Mouse (Mus musculus) heart, adult 2 months (tissue): ENCODE data around the gene Spint3. TPM values are rescaled to one million over a fixed set of nuclear protein-coding genes. Genes with fewer than 3 reads are reported as not detected.
A peak's percentile ranks its signal among the peaks of the same experiment; 100 is the strongest.
"Not testable (repeated sequence)": the region's sequence is repeated elsewhere in the genome, so short reads cannot be mapped to it uniquely, and the experiment has no call there.

ENCODE experiments used
- DNase-seq, 2 experiments: peaks; one replicate each; pipeline ENCODE4 v3.0.0; 2021
- H3K27ac ChIP-seq: fragments of 200-600 bp; 2 replicates; pipeline ENCODE4 v1.8.1; 2022
- H3K27me3 ChIP-seq: fragments of 200-500 bp; 2 replicates; pipeline ENCODE4 v1.6.1; 2012; ENCODE audit warnings: mild to moderate bottlenecking, low read length, inconsistent platforms, mixed read lengths; ENCODE audit not compliant: control insufficient read depth, insufficient read depth
- H3K36me3 ChIP-seq: fragments of 200-500 bp; 2 replicates; pipeline ENCODE4 v1.6.1; 2012; ENCODE audit warnings: low read length, inconsistent platforms; ENCODE audit not compliant: control insufficient read depth, insufficient read depth
- H3K4me1 ChIP-seq: fragments of 200-500 bp; 2 replicates; pipeline ENCODE4 v1.6.1; 2011; ENCODE audit warnings: low read length; ENCODE audit not compliant: control insufficient read depth, insufficient read depth
- H3K4me3 ChIP-seq: fragments of 200-600 bp; 2 replicates; pipeline ENCODE4 v1.8.1; 2022
- H3K79me2 ChIP-seq: fragments of 200-500 bp; replicated peaks from 2 replicates; pipeline ENCODE4 v1.6.1; 2012; ENCODE audit warnings: mild to moderate bottlenecking, inconsistent platforms, low read length, moderate library complexity, mixed read lengths; ENCODE audit not compliant: control insufficient read depth, insufficient read depth
- H3K9ac ChIP-seq: fragments of 200-500 bp; 2 replicates; pipeline ENCODE4 v1.6.1; 2012; ENCODE audit warnings: low read depth, mild to moderate bottlenecking, control low read depth, inconsistent platforms, low read length, mixed read lengths
- CTCF ChIP-seq: fragments of 200-600 bp; IDR thresholded peaks from 2 replicates; pipeline ENCODE4 v1.8.1; 2022; ENCODE audit warnings: antibody characterized with exemption, mild to moderate bottlenecking, moderate library complexity
- EP300 ChIP-seq: fragments of 200-500 bp; IDR thresholded peaks from 2 replicates; pipeline ENCODE4 v1.6.1; 2011; ENCODE audit warnings: low read depth, low read length, control low read depth; ENCODE audit not compliant: insufficient read depth
- POLR2A ChIP-seq: fragments of 200-500 bp; IDR thresholded peaks from 2 replicates; pipeline ENCODE4 v1.6.1; 2011; ENCODE audit warnings: mild to moderate bottlenecking, low read depth, low read length, control low read depth; ENCODE audit not compliant: insufficient read depth
- WGBS: fragments of 180-500 bp; shearing (Covaris S2); methylation state at CpG from one replicate; pipeline ENCODE4 v1.1.7; 2018; 5-methylcytosine and 5-hydroxymethylcytosine counted together
- intact Hi-C: fragments of 180-260 bp; cut with DNase I; formaldehyde crosslinking; loops from one replicate; pipeline ENCODE4 v1.15.1; 2025
- polyA plus RNA-seq: library from polyadenylated mRNA; depleted of rRNA; stranded (reverse); fragments of >200 nt; gene quantifications from 2 replicates; pipeline ENCODE4 v1.2.3, GENCODE M21; 2012
- total RNA-seq, 2 experiments: library from RNA; stranded (reverse); gene quantifications; 2 replicates each; pipeline ENCODE4 v1.2.3; 2021

The Spint3 gene
- total and polyA plus RNA-seq, 3 experiments: not detected

DNA sequence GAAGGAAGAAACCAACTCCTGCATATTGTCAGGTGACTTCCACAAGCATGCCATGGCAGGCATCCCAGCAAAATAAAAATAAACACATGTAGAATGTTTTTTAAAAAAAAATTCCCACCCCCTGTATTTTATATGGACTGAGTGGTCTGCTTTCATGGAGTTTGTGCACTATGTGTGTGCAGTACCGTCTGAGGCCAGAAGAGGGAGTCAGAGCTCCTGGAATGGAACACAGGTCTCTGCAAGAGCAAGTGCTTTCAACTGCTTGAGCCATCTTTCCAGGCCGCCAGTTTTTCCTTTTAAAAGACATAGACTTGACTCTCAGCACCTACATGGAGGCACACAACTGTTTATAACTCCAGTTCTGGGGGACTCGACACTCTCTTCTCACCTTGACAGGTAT is 30.2 kb upstream of the Spint3 start:
- 90% methylated on average over 3 of the region's 3 CpGs for WGBS
- no peak overlapping the region for H3K27ac ChIP-seq
- no peak overlapping the region for H3K4me3 ChIP-seq
- H3K27me3 ChIP-seq: no peaks in the 10 kb centered on the region
- no peaks in the 10 kb centered on the region for H3K4me1 ChIP-seq
- no peaks in the 10 kb centered on the region for H3K36me3 ChIP-seq
- no peak for DNase-seq
- no peaks in the 10 kb centered on the region for H3K79me2 ChIP-seq
- no peak for TF ChIP-seq POLR2A
- no peak for TF ChIP-seq EP300
- no peak for TF ChIP-seq CTCF
- no peak overlapping the region for H3K9ac ChIP-seq
- intact Hi-C loops: no loop called here

DNA sequence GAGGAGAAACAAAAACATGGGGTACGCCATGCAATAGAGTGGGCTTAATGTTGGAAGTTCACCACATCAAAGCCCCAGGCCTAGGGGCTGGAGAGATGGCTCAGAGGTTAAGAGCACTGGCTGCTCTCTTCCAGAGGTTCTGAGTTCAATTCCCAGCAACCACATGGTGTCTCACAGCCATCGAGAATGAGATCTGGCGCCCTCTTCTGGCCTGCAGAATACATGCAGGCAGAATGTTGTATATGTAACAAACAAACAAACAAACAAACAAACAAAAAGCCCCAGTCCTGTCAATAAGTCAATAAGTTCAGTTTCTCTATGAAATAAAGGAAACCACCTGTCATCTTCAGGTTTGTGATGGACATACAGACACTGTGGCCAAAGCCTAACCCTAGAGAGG is 26.9 kb upstream of the Spint3 start:
- no peak for DNase-seq
- WGBS: 63% methylated on average over 3 of the region's 3 CpGs
- H3K27me3 ChIP-seq: no peaks in the 10 kb centered on the region
- H3K4me1 ChIP-seq: no peaks in the 10 kb centered on the region
- no peak overlapping the region for H3K9ac ChIP-seq
- H3K27ac ChIP-seq: no peak overlapping the region
- H3K36me3 ChIP-seq: no peaks in the 10 kb centered on the region
- H3K4me3 ChIP-seq: no peak overlapping the region
- TF ChIP-seq POLR2A: no peak
- TF ChIP-seq CTCF: peak; percentile 24
- H3K79me2 ChIP-seq: no peaks in the 10 kb centered on the region
- intact Hi-C loops: no loop called here

DNA sequence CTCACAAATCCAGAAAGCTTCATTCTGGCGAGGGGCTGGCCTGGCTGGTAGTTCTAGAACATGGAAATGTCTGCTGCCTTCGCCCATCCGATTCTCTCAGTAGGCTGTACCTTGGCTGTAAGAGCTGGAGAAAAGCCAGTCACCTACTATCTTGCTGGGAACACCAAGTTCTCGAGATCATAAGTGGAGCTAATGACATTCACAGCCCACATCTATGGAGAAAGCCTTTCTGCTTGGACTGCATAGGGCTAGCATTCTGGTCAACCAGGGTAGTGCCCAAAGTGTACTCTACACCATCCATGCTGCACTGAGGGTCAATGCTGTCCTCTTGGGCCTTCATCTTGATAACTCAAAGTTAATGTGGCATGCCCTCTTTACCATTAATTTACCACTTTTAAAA is 20.2 kb upstream of the Spint3 start, which contains the start of gene Eppin:
TSS of gene Eppin (minus strand) at position 101 of the 400 bp plus-strand sequence.
- H3K79me2 ChIP-seq: no peaks in the 10 kb centered on the region
- no peaks in the 10 kb centered on the region for H3K4me1 ChIP-seq
- H3K36me3 ChIP-seq: no peaks in the 10 kb centered on the region
- intact Hi-C loops: loop anchor here (2.0 kb wide), 1 partner anchor 201 kb away; no protein-coding TSS in a partner anchor
- no peak for TF ChIP-seq POLR2A
- no peak for TF ChIP-seq CTCF
- TF ChIP-seq EP300: no peak
- WGBS: 54% methylated on average over 4 of the region's 4 CpGs
- H3K27ac ChIP-seq: no peak within 1 kb of the TSS
- no peak within 1 kb of the TSS for H3K9ac ChIP-seq
- H3K4me3 ChIP-seq: no peak within 1 kb of the TSS
- DNase-seq: no peak
- H3K27me3 ChIP-seq: no peaks in the 10 kb centered on the region

DNA sequence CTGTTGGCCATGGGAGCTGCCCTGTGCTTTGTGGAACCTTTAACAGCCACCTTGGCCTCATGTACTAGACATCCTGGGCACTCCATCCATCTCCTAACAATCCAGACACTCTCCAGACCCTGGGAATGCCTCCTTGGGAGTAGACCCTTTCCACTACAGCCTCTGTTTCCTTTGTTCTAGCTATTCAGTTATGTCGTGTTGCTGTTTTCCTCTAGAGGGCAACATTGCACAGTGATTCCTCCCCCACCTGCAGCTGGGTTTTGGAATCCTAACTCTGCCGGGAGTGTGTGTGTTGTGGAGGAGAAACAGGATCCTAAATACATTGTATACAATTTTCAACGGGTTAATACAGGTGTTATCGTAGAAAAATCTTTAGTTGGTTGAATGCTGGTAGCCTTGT is 18.8 kb upstream of the Spint3 start:
- TF ChIP-seq CTCF (peak; percentile 72), POLR2A (no peak)
- intact Hi-C loops: loop anchor here (1.0 to 2.0 kb wide), 2 partner anchors 134 to 203 kb away; no protein-coding TSS in a partner anchor
- Histone ChIP-seq H3K27ac (no peak overlapping the region), H3K4me3 (no peak overlapping the region), H3K9ac (no peak overlapping the region), H3K27me3 (no peaks in the 10 kb centered on the region), H3K79me2 (no peaks in the 10 kb centered on the region; the same call in 1 of the 2 replicates), H3K4me1 (no peaks in the 10 kb centered on the region), H3K36me3 (no peaks in the 10 kb centered on the region)
- 6% methylated on average over 4 of the region's 4 CpGs for WGBS
- DNase-seq: no peak

DNA sequence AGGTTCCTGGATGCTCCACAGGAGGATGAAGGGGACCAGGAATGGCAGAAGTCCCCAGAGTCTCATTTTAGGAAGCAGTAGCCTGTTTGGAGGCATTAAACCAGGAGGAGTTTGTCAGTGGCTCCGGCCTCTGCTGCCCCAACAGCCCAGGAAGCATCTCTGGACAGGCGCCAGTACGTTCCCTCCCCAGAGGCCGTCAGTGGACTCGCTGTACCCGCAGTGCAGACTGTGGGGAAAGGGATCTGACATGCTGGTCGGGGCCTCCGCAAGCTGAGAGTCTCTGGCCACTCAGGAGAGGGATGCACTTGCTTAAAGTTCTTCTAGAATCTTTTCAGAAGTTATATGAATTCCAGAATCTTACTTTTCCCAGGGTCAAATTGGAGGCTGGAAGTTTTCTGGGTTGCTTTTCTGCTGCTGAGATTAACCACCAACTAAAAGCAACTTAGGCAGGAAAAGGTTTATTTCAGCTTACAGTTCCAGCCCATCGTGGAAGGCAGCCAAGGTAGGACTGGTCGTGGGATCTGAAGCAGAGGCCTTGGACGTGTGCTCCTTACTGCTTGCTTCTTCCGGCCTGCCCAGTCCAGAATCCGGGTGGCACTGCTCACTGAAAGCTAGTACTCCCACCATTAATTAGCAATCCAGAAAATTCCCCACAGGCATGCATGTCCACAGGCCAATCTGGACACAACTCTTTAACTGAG is 11.9 kb upstream of the Spint3 start, which contains the start of gene Wfdc6a:
TSS of gene Wfdc6a (minus strand) at position 423 of the 701 bp plus-strand sequence.
- H3K27ac ChIP-seq, H3K9ac ChIP-seq, H3K79me2 ChIP-seq, H3K4me1 ChIP-seq, H3K4me3 ChIP-seq, H3K36me3 ChIP-seq, intact Hi-C loops, H3K27me3 ChIP-seq: not testable (repeated sequence)
- WGBS: 38% methylated on average over 13 of the region's 13 CpGs
- peak; percentile 25 to 46 for DNase-seq

DNA sequence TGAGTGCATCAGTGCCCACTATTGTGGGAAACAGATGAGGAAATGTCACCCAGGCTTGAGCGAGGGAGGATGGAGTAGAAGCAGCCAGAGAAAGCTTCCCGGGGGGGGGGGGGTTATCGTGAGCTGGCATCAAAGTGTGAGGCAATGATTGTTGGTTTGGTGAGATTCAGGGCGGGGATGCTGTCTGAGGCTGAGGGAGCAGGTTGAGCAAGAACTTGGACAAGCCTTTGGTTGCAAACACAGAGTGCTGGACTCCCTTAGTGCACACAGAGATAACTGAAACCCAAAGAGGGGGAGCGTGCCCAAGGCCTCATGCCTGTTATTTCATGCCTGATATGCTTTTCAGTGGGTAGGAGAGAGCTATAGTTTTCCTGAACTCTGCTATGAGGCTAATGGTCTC is 5.8 kb downstream of the Spint3 start:
- H3K36me3 ChIP-seq: no peaks in the 10 kb centered on the region
- TF ChIP-seq EP300: no peak
- TF ChIP-seq CTCF: no peak
- TF ChIP-seq POLR2A: no peak
- no peak for DNase-seq
- no peak overlapping the region for H3K9ac ChIP-seq
- intact Hi-C loops: no loop called here
- no peak overlapping the region for H3K4me3 ChIP-seq
- H3K27ac ChIP-seq: no peak overlapping the region
- peaks cover 5% of the 10 kb centered on the region for H3K27me3 ChIP-seq
- WGBS: 68% methylated on average over 5 of the region's 5 CpGs
- no peaks in the 10 kb centered on the region for H3K79me2 ChIP-seq
- peaks cover 1% of the 10 kb centered on the region; the same call in 1 of the 2 replicates for H3K4me1 ChIP-seq
